Mouse (Mus musculus) left cerebral cortex, adult 2 months (tissue): ENCODE measurements around the gene Rin1. TPM values are rescaled to one million over a fixed set of nuclear protein-coding genes. Genes with fewer than 3 reads are reported as not detected.
A peak's percentile ranks its signal among the peaks of the same experiment; 100 is the strongest.

Source experiments
- DNase-seq, 2 experiments: peaks; one replicate each; pipeline ENCODE4 v3.0.0; 2021 to 2022; ENCODE audit warnings: low spot score in 2 of 2, mixed read lengths in 1 of 2; ENCODE audit errors: extremely low spot score in 1 of 2
- H3K27ac ChIP-seq: fragments of 200-600 bp; 2 replicates; pipeline ENCODE4 v1.8.1; 2022
- H3K4me3 ChIP-seq: fragments of 200-600 bp; 2 replicates; pipeline ENCODE4 v1.8.1; 2022
- CTCF ChIP-seq: fragments of 200-600 bp; IDR thresholded peaks from 2 replicates; pipeline ENCODE4 v1.8.1; 2022; ENCODE audit warnings: antibody characterized with exemption, mild to moderate bottlenecking, moderate library complexity
- intact Hi-C: fragments of 180-260 bp; cut with DNase I; formaldehyde crosslinking; loops from one replicate; pipeline ENCODE4 v1.15.1; 2025
- total RNA-seq, 2 experiments: library from RNA; stranded (reverse); gene quantifications; 2 replicates each; pipeline ENCODE4 v1.2.3; 2021

The Rin1 gene
- total RNA-seq, 2 experiments from 2014 or later, result 94.6 to 95.9 TPM

GRCm38 (mm10) chr19:5048138-5049056 lies 1.9 kb upstream of the Rin1 start:
- intact Hi-C loops, result no loop called here
- TF ChIP-seq CTCF, result peak; percentile 49
- Histone ChIP-seq H3K27ac (peak overlapping the region; percentile 96), H3K4me3 (peak overlapping the region; percentile 33)
- peak in 1 of 2 experiments; percentile 77 for DNase-seq

GRCm38 (mm10) chr19:5049325-5049724 lies 956 bp upstream of the Rin1 start:
- intact Hi-C loops, result no loop called here
- Histone ChIP-seq H3K27ac (peak overlapping the region; percentile 96), H3K4me3 (0 out of 2 replicates have a peak overlapping the region, but pooled peaks have one; percentile 12)
- no peak for TF ChIP-seq CTCF
- DNase-seq, result no peak

- DNase-seq, result no peak
- intact Hi-C loops, result loop anchor here (2.0 kb wide), 1 partner anchor 34 kb away; the partner anchor contains the start of gene Tmem151a
- peak overlapping the region; percentile 94 for H3K27ac ChIP-seq
- TF ChIP-seq CTCF, result no peak
- H3K4me3 ChIP-seq, result peak overlapping the region; percentile 54
These were observed 750 bp downstream of the Rin1 start for GRCm38 (mm10) chr19:5051031-5051430.

GRCm38 (mm10) chr19:5051515-5051914 lies 1.2 kb downstream of the Rin1 start:
- DNase-seq, result no peak
- no peak for TF ChIP-seq CTCF
- H3K4me3 ChIP-seq, result peak overlapping the region; percentile 54
- intact Hi-C loops, result loop anchor here (2.0 kb wide), 1 partner anchor 33 kb away; the partner anchor contains the start of gene Tmem151a
- peak overlapping the region; percentile 94 for H3K27ac ChIP-seq

- intact Hi-C loops, result no loop called here
- Histone ChIP-seq H3K27ac (peak overlapping the region; percentile 94), H3K4me3 (peak overlapping the region; percentile 54)
- peak in 1 of 2 experiments; percentile 78 for DNase-seq
- no peak for TF ChIP-seq CTCF
These were observed 2.0 kb downstream of the Rin1 start for GRCm38 (mm10) chr19:5052166-5052822.

- Histone ChIP-seq H3K27ac (peak overlapping the region; percentile 94), H3K4me3 (peak overlapping the region; percentile 54)
- no peak for TF ChIP-seq CTCF
- no peak for DNase-seq
- intact Hi-C loops, result no loop called here
These were observed 2.6 kb downstream of the Rin1 start for GRCm38 (mm10) chr19:5052853-5053252.

- Histone ChIP-seq H3K27ac (peak overlapping the region; percentile 94; the same call in 1 of the 2 replicates), H3K4me3 (peak overlapping the region; percentile 54; the same call in 1 of the 2 replicates)
- intact Hi-C loops, result no loop called here
- DNase-seq, result peak in 1 of 2 experiments; percentile 67
- TF ChIP-seq CTCF, result peak; percentile 80
These were observed 3.6 kb downstream of the Rin1 start for GRCm38 (mm10) chr19:5053909-5054308.

- Histone ChIP-seq H3K4me3 (no peak overlapping the region), H3K27ac (no peak overlapping the region)
- TF ChIP-seq CTCF, result peak; percentile 80
- no peak for DNase-seq
- intact Hi-C loops, result loop anchor here (2.0 kb wide), 1 partner anchor 17 kb away; no protein-coding TSS in a partner anchor
These were observed 6.0 kb downstream of the Rin1 start for GRCm38 (mm10) chr19:5056251-5056650.

GRCm38 (mm10) chr19:5057876-5058775 lies 7.8 kb downstream of the Rin1 start:
- no peak for DNase-seq
- TF ChIP-seq CTCF, result no peak
- Histone ChIP-seq H3K4me3 (no peak overlapping the region), H3K27ac (peak overlapping the region; percentile 8; the same call in 1 of the 2 replicates)
- intact Hi-C loops, result loop anchor here (2.0 kb wide), 1 partner anchor 15 kb away; no protein-coding TSS in a partner anchor

- H3K27ac ChIP-seq, result peak overlapping the region; percentile 8
- H3K4me3 ChIP-seq, result no peak overlapping the region
- no peak for TF ChIP-seq CTCF
- DNase-seq, result no peak
- intact Hi-C loops, result no loop called here
These were observed 8.8 kb downstream of the Rin1 start for GRCm38 (mm10) chr19:5058801-5059771.
